Mouse (Mus musculus): ENCODE measurements around the gene Tmem189.

- TF ChIP-seq POLR2A (IDR thresholded peaks at IDR 0.05; ENCODE audit: borderline replicate concordance, control insufficient read depth, low read depth, low read length) (no peak), CTCF (IDR thresholded peaks at IDR 0.05; ENCODE audit: control insufficient read depth, insufficient read depth, low read length) (no peak)
Measured at GRCm38 (mm10) chr2:167672212-167672685, 17.4 kb downstream of the Tmem189 start.

Data from bone marrow, adult 2 months (tissue).